Mouse (Mus musculus): ENCODE data around the gene Prcd. TPM values are rescaled to one million over a fixed set of nuclear protein-coding genes. Genes with fewer than 3 reads are reported as not detected.

The Prcd gene
- polyA plus RNA-seq, 1 experiment from 2014 or later = 3.4 TPM

DNA sequence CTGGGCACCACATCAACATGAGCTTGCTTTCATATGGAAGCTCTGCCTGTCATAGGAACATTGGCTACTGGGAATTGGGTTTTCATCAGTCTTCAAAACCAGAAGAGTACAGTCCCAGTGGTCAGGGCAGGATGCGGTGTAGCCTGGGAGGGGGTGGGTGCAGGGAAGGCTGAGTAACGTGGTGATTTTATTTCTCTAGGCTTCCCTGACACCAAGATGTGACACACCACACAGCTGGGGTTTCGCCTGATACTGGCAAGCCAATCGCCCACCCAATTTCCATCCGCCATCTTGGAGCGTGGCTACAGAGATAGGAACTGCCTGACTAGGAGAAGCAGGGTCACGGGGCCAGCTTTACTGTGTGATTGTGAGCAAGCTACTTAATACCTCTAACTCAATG, 34.7 kb upstream of the Prcd start:
- ATAC-seq (ENCODE audit: low FRiP score) = no peak
- H3K4me3 ChIP-seq (replicated peaks) = no peak overlapping the region
- H3K4me2 ChIP-seq = no peak overlapping the region
- H3K4me1 ChIP-seq = peaks cover 37% of the 10 kb centered on the region
- H3K9me3 ChIP-seq (replicated peaks) = no peaks in the 10 kb centered on the region
- peaks cover 10% of the 10 kb centered on the region for H3K27me3 ChIP-seq (replicated peaks)
- no peaks in the 10 kb centered on the region for H3K36me3 ChIP-seq
- 91% methylated on average over 7 of the region's 7 CpGs for WGBS
- H3K27ac ChIP-seq (replicated peaks) = no peak overlapping the region
- H3K9ac ChIP-seq (replicated peaks) = no peak overlapping the region

DNA sequence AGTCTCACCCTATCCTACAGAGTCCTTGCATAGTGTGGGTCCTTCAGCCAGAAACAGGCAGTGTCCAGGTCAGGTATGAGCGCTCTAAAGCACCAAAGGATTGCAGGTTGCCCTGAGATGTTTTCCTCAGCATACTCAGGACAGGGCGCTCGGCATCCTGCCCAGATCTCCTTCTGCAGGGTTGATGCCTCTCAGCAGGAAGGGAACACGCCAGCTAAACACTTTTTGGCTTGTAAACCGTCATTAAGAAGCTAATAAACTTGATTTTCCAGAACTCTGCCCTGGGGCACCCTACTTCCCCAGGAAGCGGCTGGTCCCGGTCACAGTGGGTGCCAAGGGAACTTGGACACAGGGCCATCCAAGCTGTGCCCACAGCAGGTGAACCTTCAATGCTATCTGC, 34.2 kb upstream of the Prcd start:
- Histone ChIP-seq H3K36me3 (no peaks in the 10 kb centered on the region), H3K4me1 (peaks cover 42% of the 10 kb centered on the region), H3K4me3 (replicated peaks) (no peak overlapping the region), H3K4me2 (no peak overlapping the region), H3K27me3 (replicated peaks) (peaks cover 15% of the 10 kb centered on the region), H3K9ac (replicated peaks) (no peak overlapping the region), H3K27ac (replicated peaks) (no peak overlapping the region), H3K9me3 (replicated peaks) (no peaks in the 10 kb centered on the region)
- WGBS = 69% methylated on average over 7 of the region's 7 CpGs
- ATAC-seq (ENCODE audit: low FRiP score) = no peak

DNA sequence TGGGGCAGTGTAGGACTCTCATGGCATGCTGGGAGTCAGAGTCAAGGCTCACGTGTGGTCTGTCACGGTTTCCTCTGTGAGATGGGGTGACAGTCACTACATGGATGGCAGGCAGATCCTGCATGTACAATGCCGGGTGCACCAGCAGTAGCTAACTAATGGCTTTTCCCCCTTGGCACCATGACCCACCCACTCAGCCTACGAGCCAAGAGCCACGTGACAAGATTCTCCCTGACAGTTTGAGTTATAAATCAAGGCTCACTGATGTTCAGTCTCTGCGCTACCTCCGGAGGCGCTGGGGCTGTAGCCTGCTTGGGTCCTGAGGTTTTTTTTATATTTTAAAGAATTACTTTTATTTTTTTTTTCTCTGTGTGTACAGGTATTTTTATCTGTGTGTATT, 33.8 kb upstream of the Prcd start:
- Histone ChIP-seq H3K4me3 (replicated peaks) (no peak overlapping the region), H3K27me3 (replicated peaks) (peaks cover 19% of the 10 kb centered on the region), H3K9me3 (replicated peaks) (no peaks in the 10 kb centered on the region), H3K27ac (replicated peaks) (0 out of 2 replicates have a peak overlapping the region, but pooled peaks have one; percentile 0), H3K9ac (replicated peaks) (no peak overlapping the region), H3K4me2 (0 out of 2 replicates have a peak overlapping the region, but pooled peaks have one; percentile 7), H3K36me3 (no peaks in the 10 kb centered on the region), H3K4me1 (peaks cover 46% of the 10 kb centered on the region)
- WGBS = 21% methylated on average over 8 of the region's 8 CpGs
- ATAC-seq (ENCODE audit: low FRiP score) = no peak

DNA sequence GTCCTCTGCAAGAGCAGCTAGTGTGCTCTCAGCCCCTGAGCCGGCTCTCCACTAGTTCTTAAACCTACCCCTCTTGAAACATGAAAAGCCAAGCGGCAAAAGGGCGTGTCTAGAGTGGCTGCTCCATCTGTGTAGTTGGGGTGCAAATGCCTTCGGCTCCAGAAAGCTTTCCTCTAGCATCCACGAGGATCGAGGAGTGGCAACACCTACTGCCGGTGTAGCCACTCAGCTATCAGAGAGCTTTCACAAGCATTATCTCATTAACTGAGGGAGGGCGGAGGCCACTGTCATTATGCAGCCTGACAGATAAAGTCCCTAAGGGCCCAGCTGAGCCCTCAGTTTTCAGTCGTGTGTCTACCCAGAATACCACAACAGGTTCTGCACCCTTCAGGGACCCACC, 33.3 kb upstream of the Prcd start:
- no peak for ATAC-seq (ENCODE audit: low FRiP score)
- Histone ChIP-seq H3K9me3 (replicated peaks) (no peaks in the 10 kb centered on the region), H3K36me3 (no peaks in the 10 kb centered on the region), H3K4me3 (replicated peaks) (no peak overlapping the region), H3K9ac (replicated peaks) (no peak overlapping the region), H3K4me2 (0 out of 2 replicates have a peak overlapping the region, but pooled peaks have one; percentile 7), H3K27ac (replicated peaks) (peak overlapping the region; percentile 51; the same call in 1 of the 2 replicates), H3K4me1 (peaks cover 48% of the 10 kb centered on the region), H3K27me3 (replicated peaks) (peaks cover 24% of the 10 kb centered on the region)
- WGBS = 34% methylated on average over 9 of the region's 9 CpGs

DNA sequence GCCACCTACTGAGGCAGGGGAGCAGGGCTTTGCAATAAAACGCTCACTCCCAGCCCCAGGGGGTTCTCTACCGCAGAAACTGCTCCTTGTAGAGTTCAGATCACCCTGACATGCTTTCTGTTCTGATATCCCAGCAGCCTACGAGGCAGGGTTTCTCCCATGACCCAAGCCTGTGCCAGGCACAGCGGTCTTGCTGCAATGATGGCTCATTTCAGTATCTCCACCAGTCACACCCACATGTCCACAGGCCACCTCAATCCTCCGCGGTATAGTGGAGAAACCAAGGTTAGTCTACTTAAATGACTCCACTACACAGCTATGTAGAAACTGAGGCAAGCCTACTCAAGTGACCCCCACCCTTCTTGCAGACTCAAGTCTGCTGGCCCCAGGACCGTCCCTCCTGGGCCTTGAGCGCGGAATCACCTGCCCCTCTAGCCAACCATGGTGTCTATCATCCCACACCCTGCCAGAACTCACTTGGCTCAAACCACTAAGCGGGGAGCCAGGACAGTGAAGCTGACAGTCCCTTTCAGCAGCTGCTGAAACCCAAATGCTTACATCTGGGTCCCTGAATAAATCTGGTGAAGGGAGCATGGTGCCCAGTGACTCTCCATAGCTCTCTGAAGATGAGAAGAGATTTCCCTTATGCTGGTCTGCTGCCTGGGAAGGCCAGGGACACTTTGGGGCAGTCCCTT, 32.6 kb upstream of the Prcd start:
- WGBS = 77% methylated on average over 10 of the region's 10 CpGs
- Histone ChIP-seq H3K9me3 (replicated peaks) (no peaks in the 10 kb centered on the region), H3K9ac (replicated peaks) (no peak overlapping the region), H3K27ac (replicated peaks) (peak overlapping the region; percentile 51), H3K4me1 (peaks cover 48% of the 10 kb centered on the region), H3K4me2 (no peak overlapping the region; the same call in 1 of the 2 replicates), H3K4me3 (replicated peaks) (no peak overlapping the region), H3K27me3 (replicated peaks) (peaks cover 30% of the 10 kb centered on the region), H3K36me3 (no peaks in the 10 kb centered on the region)
- ATAC-seq (ENCODE audit: low FRiP score) = no peak

DNA sequence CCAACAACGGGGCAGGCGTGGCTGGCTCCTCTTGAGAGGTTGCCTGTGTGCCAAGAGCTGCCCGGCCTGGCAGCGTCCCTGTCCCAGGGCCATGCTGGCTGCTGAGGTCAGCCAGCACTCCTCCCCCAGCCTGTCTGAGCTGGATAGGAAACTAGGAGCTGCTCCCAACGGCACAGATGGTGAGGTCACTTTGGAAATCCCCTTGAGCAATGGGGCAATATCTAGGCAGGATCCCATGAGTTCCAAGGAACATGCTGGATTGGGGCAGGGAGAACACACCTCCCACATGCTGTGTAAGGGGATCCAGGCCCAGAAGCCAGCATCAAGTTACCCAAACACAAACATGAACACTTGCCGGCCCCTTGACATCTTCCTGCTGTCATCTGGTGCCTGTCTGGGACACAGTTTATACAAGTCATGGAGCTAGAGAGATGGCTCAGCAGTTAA, 32.1 kb upstream of the Prcd start:
- H3K9me3 ChIP-seq (replicated peaks) = no peaks in the 10 kb centered on the region
- H3K4me3 ChIP-seq (replicated peaks) = no peak overlapping the region
- H3K9ac ChIP-seq (replicated peaks) = no peak overlapping the region
- H3K27me3 ChIP-seq (replicated peaks) = peaks cover 30% of the 10 kb centered on the region
- peak overlapping the region; percentile 51 for H3K27ac ChIP-seq (replicated peaks)
- 49% methylated on average over 6 of the region's 6 CpGs for WGBS
- H3K4me1 ChIP-seq = peaks cover 48% of the 10 kb centered on the region
- no peaks in the 10 kb centered on the region for H3K36me3 ChIP-seq
- no peak for ATAC-seq (ENCODE audit: low FRiP score)
- H3K4me2 ChIP-seq = no peak overlapping the region; the same call in 1 of the 2 replicates

DNA sequence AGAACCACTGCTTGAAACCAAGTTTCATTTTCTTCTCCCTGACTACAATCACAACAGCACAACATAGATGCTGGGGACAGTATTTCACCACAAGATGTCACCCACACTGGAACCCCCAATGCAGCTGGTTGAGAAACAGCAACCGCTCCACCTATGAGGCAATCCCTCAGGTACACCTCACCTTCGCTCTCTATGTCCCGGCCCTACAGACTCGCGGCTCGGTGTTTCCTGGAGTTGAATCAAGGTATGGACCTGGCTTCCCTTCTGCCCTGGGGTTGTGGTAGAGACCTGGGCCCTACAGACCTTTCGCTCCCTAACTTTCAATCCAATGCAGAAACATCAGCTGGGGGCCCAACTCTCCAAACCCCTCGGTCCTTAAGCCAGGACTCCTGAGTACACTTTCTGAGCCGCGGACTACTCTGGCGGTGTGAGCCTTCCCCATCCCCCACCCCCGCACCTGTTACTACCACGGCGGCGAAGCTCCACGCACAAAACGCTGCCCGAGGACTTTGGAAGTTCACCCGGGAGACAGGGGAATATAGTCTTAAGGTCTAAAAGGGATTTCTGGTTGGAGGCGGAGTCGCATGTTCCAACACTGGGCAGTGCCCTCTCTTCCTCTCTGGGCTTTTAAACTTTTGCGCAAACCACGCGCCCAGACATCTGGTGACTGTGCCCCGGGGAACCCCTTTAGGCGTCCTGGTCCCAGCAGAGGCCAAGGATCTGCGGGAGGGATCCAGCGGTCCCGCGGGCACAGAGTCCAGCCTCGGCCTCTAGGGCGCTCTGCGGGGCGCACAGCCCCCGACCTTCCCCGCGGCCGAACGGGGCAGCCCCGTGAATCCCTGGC, 29.8 kb upstream of the Prcd start:
- Histone ChIP-seq H3K4me2 (peak overlapping the region; percentile 75), H3K4me3 (replicated peaks) (peak overlapping the region; percentile 48), H3K4me1 (peaks cover 45% of the 10 kb centered on the region), H3K9me3 (replicated peaks) (no peaks in the 10 kb centered on the region), H3K27ac (replicated peaks) (no peak overlapping the region), H3K36me3 (no peaks in the 10 kb centered on the region), H3K9ac (replicated peaks) (peak overlapping the region; percentile 47), H3K27me3 (replicated peaks) (peaks cover 30% of the 10 kb centered on the region)
- no peak for ATAC-seq (ENCODE audit: low FRiP score)
- WGBS = 7% methylated on average over 39 of the region's 40 CpGs

DNA sequence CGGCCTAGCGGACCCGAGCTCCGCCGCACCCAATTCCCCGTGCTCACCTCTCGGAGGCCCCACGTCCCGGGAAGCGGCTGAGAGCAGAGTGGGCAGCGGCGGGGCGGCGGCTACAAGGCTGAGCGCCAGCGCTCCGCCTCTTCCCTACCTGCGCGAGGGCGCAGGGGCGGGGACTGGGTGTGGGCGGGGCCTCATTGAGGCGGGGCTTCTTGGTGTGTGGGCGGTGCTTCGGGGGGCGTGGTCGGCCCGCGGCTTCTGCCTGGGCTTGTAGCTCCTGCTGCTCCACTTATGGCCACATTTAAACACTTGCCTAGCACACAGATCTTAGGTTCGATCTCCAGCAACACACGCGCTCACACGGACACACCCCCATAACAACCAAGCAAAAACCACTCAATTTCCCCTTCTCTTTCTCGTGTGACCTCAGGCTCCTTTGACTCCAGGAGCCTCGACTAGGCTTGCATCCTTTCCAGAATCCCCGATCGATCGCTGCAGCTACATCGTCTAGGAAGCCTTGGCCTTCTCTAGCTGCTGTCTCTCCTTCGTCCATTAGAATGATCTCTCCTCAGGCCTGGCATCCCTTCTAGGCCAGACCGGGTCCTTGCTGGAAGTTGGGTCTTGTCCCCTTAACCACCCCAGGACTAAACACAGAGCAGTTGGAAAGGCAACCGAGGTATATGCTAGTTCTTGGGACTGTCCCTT, 29.1 kb upstream of the Prcd start:
- Histone ChIP-seq H3K9ac (replicated peaks) (peak overlapping the region; percentile 47), H3K27ac (replicated peaks) (no peak overlapping the region), H3K9me3 (replicated peaks) (no peaks in the 10 kb centered on the region), H3K36me3 (no peaks in the 10 kb centered on the region), H3K4me3 (replicated peaks) (peak overlapping the region; percentile 48), H3K27me3 (replicated peaks) (peaks cover 30% of the 10 kb centered on the region), H3K4me2 (peak overlapping the region; percentile 75), H3K4me1 (peaks cover 43% of the 10 kb centered on the region)
- 12% methylated on average over 42 of the region's 42 CpGs for WGBS
- ATAC-seq (ENCODE audit: low FRiP score) = 0 out of 2 replicates have a peak, but pooled peaks have one; percentile 28

DNA sequence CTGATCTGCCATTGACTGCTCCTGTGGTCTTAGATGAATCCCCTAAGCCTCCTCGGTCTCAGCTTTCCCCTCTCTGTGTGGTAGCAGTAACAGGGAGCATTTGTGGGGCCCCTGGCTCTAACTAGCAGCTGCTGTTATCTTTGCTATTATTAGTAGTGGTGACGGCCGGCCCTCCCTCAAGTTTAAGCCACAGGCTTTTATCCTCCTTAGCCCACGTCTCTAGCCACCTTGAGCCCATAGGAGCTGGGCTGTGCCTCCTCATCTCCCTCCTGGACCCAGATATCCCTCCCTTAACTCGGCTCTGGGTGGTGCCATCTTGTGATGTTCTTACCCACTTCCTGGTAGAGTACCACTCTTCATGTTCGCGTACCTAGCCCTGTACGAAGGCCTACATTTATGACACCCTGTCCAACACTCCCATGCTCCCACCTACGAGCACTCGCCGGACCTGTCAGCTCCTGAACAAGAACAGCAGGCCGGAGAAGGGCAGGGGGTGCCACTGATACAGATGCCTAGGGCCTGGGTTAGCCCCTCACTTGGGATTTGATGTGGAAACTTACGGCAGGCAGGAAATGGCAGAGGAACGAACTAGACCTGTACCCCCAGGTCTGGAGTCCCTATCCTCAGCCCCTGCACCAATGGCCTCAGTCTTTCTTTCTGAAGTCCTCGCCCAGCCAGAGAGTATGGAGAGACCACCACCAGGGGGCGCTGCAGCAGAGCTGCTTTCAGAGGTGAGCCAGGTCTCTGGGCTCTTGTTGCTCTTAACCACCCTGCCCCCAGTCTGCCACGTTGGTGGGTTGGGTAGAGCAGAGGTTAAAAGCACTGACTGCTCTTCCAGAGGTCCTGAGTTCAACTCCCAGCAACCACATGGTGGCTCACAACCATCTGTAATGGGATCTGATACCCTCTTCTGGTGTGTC, 28.0 kb upstream of the Prcd start:
- peaks cover 30% of the 10 kb centered on the region for H3K27me3 ChIP-seq (replicated peaks)
- 75% methylated on average over 17 of the region's 17 CpGs for WGBS
- H3K27ac ChIP-seq (replicated peaks) = no peak overlapping the region
- peaks cover 32% of the 10 kb centered on the region for H3K4me1 ChIP-seq
- no peaks in the 10 kb centered on the region for H3K36me3 ChIP-seq
- H3K9ac ChIP-seq (replicated peaks) = no peak overlapping the region
- H3K9me3 ChIP-seq (replicated peaks) = no peaks in the 10 kb centered on the region
- H3K4me3 ChIP-seq (replicated peaks) = no peak overlapping the region
- no peak overlapping the region for H3K4me2 ChIP-seq
- ATAC-seq (ENCODE audit: low FRiP score) = no peak

DNA sequence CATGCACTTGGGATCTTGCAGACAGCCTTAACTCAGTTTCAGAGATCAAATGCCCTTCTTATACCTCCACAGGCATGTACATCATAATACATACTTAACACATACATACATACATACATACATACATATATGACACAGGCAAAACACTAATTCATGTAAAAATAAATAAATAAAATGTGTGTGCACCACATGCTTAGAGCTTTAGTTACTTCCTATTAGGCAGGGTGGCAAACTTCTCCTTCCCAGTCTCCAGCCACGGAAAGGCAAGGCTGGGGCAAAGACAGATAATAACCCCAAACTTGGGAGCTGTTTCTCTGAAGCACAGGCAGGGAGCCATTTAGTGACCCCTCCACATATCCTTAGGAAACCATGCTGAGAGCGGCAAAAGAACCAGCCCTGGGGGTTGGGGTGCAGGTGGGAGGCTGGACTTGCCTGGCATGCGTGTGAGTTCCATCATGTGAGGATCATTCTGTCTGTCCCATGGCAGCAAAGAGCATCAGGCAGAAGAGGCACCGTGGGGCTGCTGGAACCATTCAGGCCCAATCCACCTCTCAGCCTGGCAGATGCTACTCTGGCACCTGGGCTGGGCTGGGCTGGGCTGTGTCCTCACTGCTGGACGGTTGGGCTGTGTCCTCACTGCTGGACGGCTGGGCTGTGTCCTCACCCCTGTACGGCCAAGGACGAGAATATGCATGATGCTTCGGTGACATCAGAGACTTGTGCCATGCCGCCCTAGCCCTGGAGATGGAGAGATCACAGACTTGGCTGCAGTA, 26.8 kb upstream of the Prcd start, which contains the start of gene Rhbdf2:
Gene Rhbdf2 (minus strand): TSS at position 721 of the 773 bp plus-strand sequence.
- Histone ChIP-seq H3K4me1 (peaks cover 21% of the 10 kb centered on the region), H3K36me3 (no peaks in the 10 kb centered on the region), H3K27me3 (replicated peaks) (peaks cover 30% of the 10 kb centered on the region), H3K9me3 (replicated peaks) (no peaks in the 10 kb centered on the region), H3K4me3 (replicated peaks) (no peak within 1 kb of the TSS), H3K4me2 (no peak within 1 kb of the TSS), H3K27ac (replicated peaks) (no peak within 1 kb of the TSS), H3K9ac (replicated peaks) (no peak within 1 kb of the TSS)
- 77% methylated on average over 10 of the region's 10 CpGs for WGBS
- no peak for ATAC-seq (ENCODE audit: low FRiP score)

Measured in neural tube, embryonic 15.5 days (tissue).